Mouse (Mus musculus): ENCODE results near the gene Coro2b. TPM values are rescaled to one million over a fixed set of nuclear protein-coding genes. Genes with fewer than 3 reads are reported as not detected.

The Coro2b gene
- total RNA-seq, 2 experiments from 2014 or later: 5.5 to 6.8 TPM

GRCm38 (mm10) chr9:62407357-62408146 lies 129.3 kb downstream of the Coro2b start:
- intact Hi-C loops (cut with DNase I): no loop called here
- no peak for DNase-seq

DNA sequence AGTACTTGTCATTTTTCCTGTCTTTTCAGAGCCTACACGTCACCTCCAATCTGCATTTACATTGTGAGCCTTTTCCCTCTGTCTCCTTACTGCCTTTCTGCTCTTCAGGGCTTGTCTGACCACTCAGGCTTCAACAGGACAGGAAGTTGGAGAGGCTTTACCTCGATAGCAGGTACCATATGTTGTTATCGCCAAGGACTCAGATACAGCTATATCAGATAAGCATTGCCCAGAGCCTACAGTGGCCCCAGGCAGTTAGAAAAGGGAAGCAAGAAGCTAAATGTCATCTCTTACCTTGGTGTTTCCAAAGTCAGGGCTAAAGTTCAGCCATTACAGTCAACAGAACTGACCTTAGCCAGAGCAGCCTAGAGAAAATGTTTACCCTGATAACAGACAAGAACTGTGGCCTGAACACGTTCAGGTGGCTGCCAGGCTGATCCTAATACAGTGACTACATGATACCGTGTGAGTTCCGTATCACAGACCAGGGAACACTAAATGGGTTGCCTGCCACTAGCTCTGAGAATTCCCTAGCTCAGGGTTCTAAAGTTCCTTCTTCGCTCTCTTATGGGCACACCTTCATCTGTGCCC lies 130.3 kb downstream of the Coro2b start:
- intact Hi-C loops (cut with DNase I): no loop called here
- DNase-seq: no peak

DNA sequence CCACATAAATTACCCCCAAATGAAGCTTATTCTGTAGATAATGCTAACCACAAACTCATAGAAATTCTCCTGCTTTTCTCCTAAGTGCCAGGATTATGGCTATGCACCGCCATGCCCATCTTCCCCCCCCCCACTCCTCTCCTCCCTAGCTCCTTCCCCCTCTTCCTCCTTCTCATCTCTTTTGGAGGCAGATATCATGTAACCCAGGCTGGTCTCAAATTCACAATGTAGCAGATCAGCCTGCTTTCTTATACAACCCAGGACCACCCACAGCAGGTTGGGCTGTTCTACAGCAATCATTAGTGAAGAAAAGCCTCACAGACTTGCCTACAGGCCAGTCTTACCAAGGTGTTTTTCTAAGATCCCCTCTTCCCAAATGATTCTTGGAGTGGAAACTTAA lies 135.3 kb downstream of the Coro2b start:
- intact Hi-C loops (cut with DNase I): no loop called here
- DNase-seq: no peak

DNA sequence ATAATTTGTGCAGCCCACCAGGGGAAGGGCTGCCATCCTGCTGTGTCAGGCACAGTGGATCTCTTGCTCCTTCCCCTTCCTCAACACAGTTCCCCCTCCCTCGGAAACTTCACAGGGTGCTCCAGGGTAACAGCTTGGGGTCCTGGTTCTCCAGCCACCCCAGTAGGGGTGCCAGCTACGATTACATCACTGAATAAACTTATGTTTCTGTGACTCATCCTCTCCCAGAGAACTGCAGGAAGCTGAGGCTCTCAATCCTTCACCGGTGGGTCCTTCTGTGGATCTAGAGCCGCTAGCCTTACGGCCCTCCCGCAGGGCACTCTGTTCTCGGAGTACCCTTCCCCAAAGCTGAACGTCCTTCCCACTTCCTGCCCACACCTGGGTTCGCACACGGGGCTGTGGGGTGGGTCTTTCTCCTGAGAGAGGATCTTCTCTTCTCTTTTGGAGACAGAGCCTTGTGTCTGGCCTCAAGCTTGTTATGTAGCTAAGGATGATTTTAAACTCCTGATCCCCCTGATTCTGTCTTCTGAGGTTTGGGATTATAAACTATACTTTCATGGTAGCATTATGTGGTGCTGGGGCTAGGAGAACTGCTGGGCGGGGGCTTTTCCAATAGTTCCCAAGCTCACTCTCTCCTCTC lies 136.2 kb downstream of the Coro2b start:
- DNase-seq: no peak
- intact Hi-C loops (cut with DNase I): no loop called here

DNA sequence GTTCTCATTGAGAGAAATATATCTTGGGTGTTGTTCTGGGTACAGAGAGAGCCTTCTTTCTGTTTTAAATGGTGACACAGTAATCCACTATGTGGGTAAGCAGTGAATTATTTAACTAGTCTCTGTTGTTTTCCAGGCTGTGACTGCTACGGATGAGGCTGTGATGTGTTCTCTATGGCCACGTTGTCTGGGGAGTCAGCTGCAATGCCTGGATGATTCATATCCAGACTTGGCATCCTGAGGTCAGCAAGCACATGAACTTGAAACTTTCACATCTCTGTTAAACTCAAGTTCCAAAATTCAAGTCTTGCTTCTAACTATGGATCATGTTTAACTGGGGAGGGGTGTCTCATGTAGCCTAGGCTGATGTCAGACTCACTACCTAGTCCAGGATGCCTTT lies 142.7 kb downstream of the Coro2b start:
- DNase-seq: no peak
- intact Hi-C loops (cut with DNase I): no loop called here

- intact Hi-C loops (cut with DNase I): no loop called here
- no peak for DNase-seq
These were observed 143.3 kb downstream of the Coro2b start for GRCm38 (mm10) chr9:62393531-62393930.

GRCm38 (mm10) chr9:62389735-62390134 lies 147.1 kb downstream of the Coro2b start:
- intact Hi-C loops (cut with DNase I): no loop called here
- no peak for DNase-seq

DNA sequence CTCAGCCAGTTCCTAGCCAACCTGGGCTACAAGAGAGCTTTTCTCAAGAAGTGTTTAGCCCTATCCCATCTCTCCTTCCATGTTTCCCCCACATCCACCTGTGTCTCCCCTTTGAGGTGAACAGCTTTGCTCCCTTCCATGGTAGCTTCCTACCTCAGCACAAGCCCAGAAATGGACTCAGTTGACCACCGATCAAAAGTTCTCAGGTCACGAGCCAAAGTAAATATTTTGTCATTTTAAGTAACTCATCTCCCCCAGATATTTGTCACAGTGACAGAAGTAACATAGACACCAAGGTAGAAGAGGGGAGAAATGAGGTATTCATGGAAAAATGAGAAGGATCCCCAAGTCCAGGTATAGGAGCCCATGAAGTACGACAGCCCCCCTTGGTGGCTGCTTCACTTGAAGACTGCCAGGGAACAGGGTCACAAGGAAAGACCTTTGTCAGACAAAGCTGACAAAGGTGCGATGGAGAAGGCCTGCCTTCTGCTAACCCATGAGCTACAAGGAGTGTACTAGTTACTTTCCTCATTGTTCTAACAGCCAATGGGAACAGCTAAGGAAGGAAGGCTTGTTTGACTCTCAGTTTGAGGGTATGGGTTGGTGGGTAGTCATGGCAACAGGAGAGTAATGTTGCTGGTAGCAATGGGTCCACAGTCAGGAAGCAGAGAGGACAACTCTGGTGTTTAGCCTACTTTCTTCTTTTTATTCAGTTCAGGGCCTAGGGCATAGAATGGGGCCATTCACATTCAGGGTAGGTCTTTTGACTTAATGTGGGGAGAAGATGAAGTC lies 150.9 kb downstream of the Coro2b start:
- DNase-seq: no peak
- intact Hi-C loops (cut with DNase I): no loop called here

- intact Hi-C loops (cut with DNase I): no loop called here
- no peak for DNase-seq
These were observed 151.8 kb downstream of the Coro2b start for GRCm38 (mm10) chr9:62385062-62385461.

- DNase-seq: no peak
- intact Hi-C loops (cut with DNase I): no loop called here
These were observed 154.2 kb downstream of the Coro2b start for GRCm38 (mm10) chr9:62382519-62383084.

GRCm38 (mm10) chr9:62381402-62381913 lies 155.4 kb downstream of the Coro2b start:
- no peak for DNase-seq
- intact Hi-C loops (cut with DNase I): no loop called here

GRCm38 (mm10) chr9:62380351-62380750 lies 156.5 kb downstream of the Coro2b start:
- no peak for DNase-seq
- intact Hi-C loops (cut with DNase I): no loop called here

- intact Hi-C loops (cut with DNase I): no loop called here
- no peak for DNase-seq
These were observed 158.9 kb downstream of the Coro2b start for GRCm38 (mm10) chr9:62377897-62378296.

GRCm38 (mm10) chr9:62374276-62374675 lies 162.6 kb downstream of the Coro2b start:
- DNase-seq: no peak
- intact Hi-C loops (cut with DNase I): loop anchor here (1.0 to 5.0 kb wide), 3 partner anchors 37 to 178 kb away; no protein-coding TSS in a partner anchor

DNA sequence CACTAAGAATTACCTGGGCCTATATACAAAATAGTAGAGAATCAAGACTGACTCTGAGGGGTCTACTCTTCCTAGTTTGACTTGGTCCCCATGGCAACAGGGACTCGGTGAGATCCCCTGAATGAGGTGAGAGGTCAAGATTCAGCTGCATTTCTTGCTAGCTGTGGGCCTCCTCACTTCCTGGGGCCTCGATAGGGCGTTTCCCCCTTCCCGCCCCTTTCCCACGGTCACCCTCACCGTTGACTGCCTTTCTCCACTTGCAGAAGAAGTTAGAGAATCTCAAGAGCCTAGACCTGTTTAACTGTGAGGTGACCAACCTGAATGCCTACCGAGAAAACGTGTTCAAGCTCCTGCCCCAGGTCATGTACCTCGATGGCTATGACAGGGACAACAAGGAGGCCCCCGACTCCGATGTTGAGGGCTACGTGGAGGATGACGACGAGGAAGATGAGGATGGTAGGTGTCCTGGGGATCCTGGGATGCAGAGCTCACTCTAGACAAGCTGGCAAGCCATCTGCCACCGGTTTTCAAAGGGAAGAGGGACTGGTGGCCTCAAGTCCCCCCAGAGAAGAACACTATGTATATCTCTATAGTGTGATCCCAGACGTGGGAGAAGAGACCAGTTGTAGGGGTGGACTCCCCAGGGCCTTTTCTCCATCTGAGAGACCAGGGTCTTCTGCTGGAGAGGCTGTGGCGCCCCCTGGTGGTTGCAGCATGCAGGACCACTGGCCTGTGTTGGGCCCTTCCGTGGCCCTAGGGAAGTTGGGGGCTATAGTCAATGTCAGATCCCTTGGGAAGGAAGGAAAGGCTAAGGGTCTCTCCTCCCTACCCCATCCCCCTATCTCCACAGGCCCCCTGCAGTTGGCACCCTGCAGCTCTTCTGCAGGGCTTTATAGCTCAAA lies 163.4 kb downstream of the Coro2b start:
- intact Hi-C loops (cut with DNase I): loop anchor here (1.0 to 5.0 kb wide), 3 partner anchors 36 to 179 kb away; no protein-coding TSS in a partner anchor
- DNase-seq: peak; percentile 68 to 71

DNA sequence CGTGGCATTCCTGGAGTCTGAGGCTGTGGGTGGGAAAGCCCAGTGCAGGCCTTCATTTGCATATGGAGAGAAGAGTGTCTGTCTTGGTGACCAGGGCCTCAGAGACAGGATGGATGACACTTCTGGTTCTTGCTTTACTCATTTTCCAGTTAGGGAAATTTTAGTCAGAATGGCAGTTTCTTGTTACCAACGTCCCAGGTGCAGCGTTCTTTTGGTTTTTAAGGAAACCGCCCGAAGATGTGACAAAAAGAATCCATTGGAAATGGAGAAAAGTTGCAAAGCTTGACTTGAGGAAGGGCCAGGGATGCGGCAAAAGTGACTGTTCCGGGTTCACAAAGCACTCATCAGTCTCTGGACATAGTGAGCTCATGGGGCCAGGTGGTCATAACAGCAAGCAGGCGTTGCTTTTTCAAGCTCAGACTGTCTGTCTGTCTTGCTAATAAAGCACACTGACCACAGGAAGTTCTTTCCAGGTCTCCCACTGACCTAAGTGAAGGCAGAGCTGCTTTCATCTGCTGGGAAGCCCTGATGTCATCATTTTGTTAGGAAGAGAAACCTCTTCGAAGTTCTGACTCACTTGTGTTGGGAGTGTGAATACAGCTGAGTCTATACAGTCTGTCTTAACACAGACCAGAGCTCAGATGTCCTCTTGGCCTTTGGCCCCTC lies 164.2 kb downstream of the Coro2b start:
- intact Hi-C loops (cut with DNase I): loop anchor here (5.0 kb wide), 2 partner anchors 35 to 180 kb away; no protein-coding TSS in a partner anchor

GRCm38 (mm10) chr9:62371745-62372555 lies 164.9 kb downstream of the Coro2b start:
- intact Hi-C loops (cut with DNase I): loop anchor here (5.0 kb wide), 2 partner anchors 35 to 180 kb away; no protein-coding TSS in a partner anchor
- DNase-seq: no peak

More for the DNA sequence above, 164.2 kb downstream of the Coro2b start:
- DNase-seq: no peak
